Mouse (Mus musculus) layer of hippocampus, adult 18-20 months (tissue): ENCODE measurements around the gene Olfr1463. TPM values are rescaled to one million over a fixed set of nuclear protein-coding genes. Genes with fewer than 3 reads are reported as not detected.

Source experiments
- DNase-seq, 2 experiments: peaks; one replicate each; pipeline ENCODE4 v3.0.0; 2022; ENCODE audit warnings: low spot score in 2 of 2
- long read RNA-seq: library from polyadenylated mRNA; stranded (forward); transcript quantifications from one replicate; pipeline ENCODE4 v2.0.0, GENCODE M21; 2021
- total RNA-seq, 2 experiments: library from RNA; stranded (reverse); gene quantifications; 2 replicates each; pipeline ENCODE4 v1.2.3; 2021

The Olfr1463 gene
- total RNA-seq: not detected
- long read RNA-seq: 0 reads

GRCm38 (mm10) chr19:13231028-13231427 lies at the start of gene Olfr1463:
Olfr1463 (plus strand) TSS chr19:13231328.
- no peak for DNase-seq

- DNase-seq: no peak
These were observed 45.7 kb upstream of the Olfr1463 start, which contains the start of gene Olfr1462 for GRCm38 (mm10) chr19:13185434-13185833. Olfr1462 (plus strand) TSS chr19:13185734.

- no peak for DNase-seq
These were observed 9.5 kb upstream of the Olfr1463 start for GRCm38 (mm10) chr19:13221666-13222065.

Other genes with a start within 250 kb of the Olfr1463 start
- gene Olfr1451, start 236.3 kb upstream of the Olfr1463 start, total RNA-seq: not detected
- not detected for gene Olfr1453, start 203.0 kb upstream of the Olfr1463 start, total RNA-seq
- gene Olfr1454, start 170.7 kb upstream of the Olfr1463 start, total RNA-seq: not detected
- gene Olfr1457, start 133.4 kb upstream of the Olfr1463 start, total RNA-seq: not detected
- gene Olfr1458, start 124.6 kb upstream of the Olfr1463 start, total RNA-seq: not detected
- gene Olfr1459, start 81.8 kb upstream of the Olfr1463 start, total RNA-seq: under 1 TPM; 0.17 to 0.18 TPM
- gene Olfr1461, start 68.3 kb upstream of the Olfr1463 start, total RNA-seq: not detected
- not detected for gene Olfr1462, start 45.6 kb upstream of the Olfr1463 start, total RNA-seq
- not detected for gene Olfr1465, start 84.2 kb downstream of the Olfr1463 start, total RNA-seq
- gene Olfr1466, start 107.5 kb downstream of the Olfr1463 start, total RNA-seq: not detected
- not detected for gene Olfr1467, start 130.9 kb downstream of the Olfr1463 start, total RNA-seq
- gene Olfr1469, start 176.5 kb downstream of the Olfr1463 start, total RNA-seq: not detected
- gene Olfr1471, start 212.1 kb downstream of the Olfr1463 start, total RNA-seq: not detected
- not detected for gene Olfr1472, start 224.8 kb downstream of the Olfr1463 start, total RNA-seq
- not detected for gene Olfr1474, start 238.2 kb downstream of the Olfr1463 start, total RNA-seq
- not detected for gene Olfr1475, start 248.9 kb downstream of the Olfr1463 start, total RNA-seq